Mouse (Mus musculus): ENCODE data around the gene Slc22a17.
A peak's percentile ranks its signal among the peaks of the same experiment; 100 is the strongest.
"Not testable (repeated sequence)": the region's sequence is repeated elsewhere in the genome, so short reads cannot be mapped to it uniquely, and the experiment has no call there.

The Slc22a17 gene

GRCm38 (mm10) chr14:54912886-54913285 lies at the start of gene Slc22a17:
Slc22a17 (minus strand) TSS chr14:54913132.
- peak; percentile 87 for DNase-seq

- DNase-seq = no peak
Measured at GRCm38 (mm10) chr14:54962714-54963113, 49.8 kb upstream of the Slc22a17 start.

GRCm38 (mm10) chr14:54961487-54961886 lies 48.6 kb upstream of the Slc22a17 start:
- no peak for DNase-seq

- peak; percentile 9 for DNase-seq
Measured at GRCm38 (mm10) chr14:54960769-54961168, 47.8 kb upstream of the Slc22a17 start.

GRCm38 (mm10) chr14:54959853-54960613 lies 47.1 kb upstream of the Slc22a17 start:
- not testable (repeated sequence) for DNase-seq

GRCm38 (mm10) chr14:54959197-54959596 lies 46.3 kb upstream of the Slc22a17 start:
- DNase-seq = no peak

- DNase-seq = no peak
Measured at GRCm38 (mm10) chr14:54958503-54958902, 45.6 kb upstream of the Slc22a17 start.

GRCm38 (mm10) chr14:54956533-54956932 lies 43.6 kb upstream of the Slc22a17 start:
- DNase-seq = no peak

- DNase-seq = no peak
Measured at GRCm38 (mm10) chr14:54955481-54955880, 42.5 kb upstream of the Slc22a17 start.

- no peak for DNase-seq
Measured at GRCm38 (mm10) chr14:54954474-54954873, 41.5 kb upstream of the Slc22a17 start.

- DNase-seq = no peak
Measured at GRCm38 (mm10) chr14:54953664-54954206, 40.8 kb upstream of the Slc22a17 start.

- no peak for DNase-seq
Measured at GRCm38 (mm10) chr14:54951587-54951986, 38.7 kb upstream of the Slc22a17 start.

GRCm38 (mm10) chr14:54950493-54950892 lies 37.6 kb upstream of the Slc22a17 start:
- no peak for DNase-seq

- DNase-seq = no peak
Measured at GRCm38 (mm10) chr14:54948781-54949180, 35.8 kb upstream of the Slc22a17 start.

- DNase-seq = not testable (repeated sequence)
Measured at GRCm38 (mm10) chr14:54947008-54947407, 34.1 kb upstream of the Slc22a17 start.

GRCm38 (mm10) chr14:54945975-54946704 lies 33.2 kb upstream of the Slc22a17 start:
- DNase-seq = no peak

GRCm38 (mm10) chr14:54944939-54945338 lies 32.0 kb upstream of the Slc22a17 start:
- DNase-seq = no peak

- no peak for DNase-seq
Measured at GRCm38 (mm10) chr14:54943971-54944370, 31.0 kb upstream of the Slc22a17 start.

- DNase-seq = no peak
Measured at GRCm38 (mm10) chr14:54942479-54942878, 29.5 kb upstream of the Slc22a17 start.

GRCm38 (mm10) chr14:54941024-54941978 lies 28.4 kb upstream of the Slc22a17 start:
- no peak for DNase-seq

- DNase-seq = no peak
Measured at GRCm38 (mm10) chr14:54940176-54940530, 27.2 kb upstream of the Slc22a17 start.

- DNase-seq = peak; percentile 72
Measured at GRCm38 (mm10) chr14:54939434-54940175, 26.7 kb upstream of the Slc22a17 start.
